Mouse (Mus musculus) lung, adult 2 months (tissue): ENCODE data around the gene Prpf39.

Experiments used
- CTCF ChIP-seq: fragments of 200-500 bp; IDR thresholded peaks from 2 replicates; pipeline ENCODE4 v1.5.1; 2011; ENCODE audit warnings: mild to moderate bottlenecking, low read length, control low read depth; ENCODE audit not compliant: insufficient read depth
- POLR2A ChIP-seq: fragments of 200-500 bp; IDR thresholded peaks from 2 replicates; pipeline ENCODE4 v1.6.1; 2011; ENCODE audit warnings: low read depth, mild to moderate bottlenecking, control low read depth, low read length, borderline replicate concordance; ENCODE audit errors: extremely low read depth

DNA sequence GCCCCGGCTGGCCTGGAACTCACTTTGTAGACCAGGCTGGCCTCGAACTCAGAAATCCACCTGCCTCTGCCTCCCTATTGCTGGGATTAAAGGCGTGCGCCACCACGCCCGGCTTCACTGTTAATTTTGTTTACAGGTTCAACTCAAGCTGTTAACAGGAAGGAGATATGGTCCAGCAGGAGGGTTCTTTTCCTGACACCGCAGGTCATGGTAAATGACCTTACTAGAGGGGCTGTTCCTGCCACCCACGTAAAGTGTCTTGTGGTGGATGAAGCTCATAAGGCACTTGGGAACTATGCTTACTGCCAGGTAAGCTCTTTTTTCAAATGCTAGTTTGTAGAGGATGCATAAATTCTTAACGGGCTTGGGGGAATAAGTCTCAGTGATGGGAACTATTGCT, 40.8 kb downstream of the Prpf39 start:
- TF ChIP-seq CTCF (no peak), POLR2A (no peak)
